Mouse (Mus musculus) MEL (cell line): ENCODE measurements at regions not wholly inside any gene's neighbourhood (a gene's known extent, or its start where the extent isn't known, plus 50 kb on each side); places are given as distances from the start of the nearest gene placed in this dataset.

Experiments
- EP300 ChIP-seq, 2 experiments: IDR thresholded peaks; 2 replicates each; pipeline ENCODE4 v1.6.1; 2011; ENCODE audit warnings: improper control_type of control experiment in 2 of 2, low read length in 2 of 2, low read depth in 1 of 2, mild to moderate bottlenecking in 1 of 2
- SMC3 ChIP-seq: IDR thresholded peaks from 2 replicates; pipeline ENCODE4 v1.6.1; 2011; ENCODE audit warnings: low read depth, low read length, improper control_type of control experiment
- USF1 ChIP-seq: IDR thresholded peaks from 2 replicates; pipeline ENCODE4 v1.6.1; 2014; ENCODE audit warnings: low read depth, mild to moderate bottlenecking, inconsistent platforms, low read length, improper control_type of control experiment, moderate library complexity
- ZNF384 ChIP-seq: IDR thresholded peaks from 2 replicates; pipeline ENCODE4 v1.6.1; 2012; ENCODE audit warnings: low read depth, mild to moderate bottlenecking, inconsistent platforms, low read length, improper control_type of control experiment

DNA sequence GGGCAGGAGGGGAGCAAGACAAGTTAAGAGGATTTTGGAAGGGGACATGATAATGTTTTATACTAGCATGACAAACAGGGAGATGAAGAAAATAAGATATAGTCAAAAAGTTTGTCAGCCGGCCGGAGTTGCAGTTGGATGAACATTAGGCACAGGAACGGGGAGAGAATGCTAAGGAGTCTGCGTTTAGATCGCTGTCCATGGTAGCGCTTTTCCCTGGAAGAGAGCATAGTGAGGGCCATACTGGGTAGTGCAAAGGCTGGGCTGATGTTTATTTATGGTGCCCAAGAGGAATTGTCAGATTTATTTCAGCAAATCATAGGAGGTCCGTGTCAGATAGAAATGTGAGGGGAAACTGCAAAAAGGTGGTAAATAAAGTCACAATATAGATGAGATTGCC is 337.0 kb downstream of the Brinp2 start:
- TF ChIP-seq SMC3 (no peak), ZNF384 (no peak), EP300 (IDR thresholded peaks at IDR 0.05; ENCODE audit: low read depth in 1 of 2, low read length in 2 of 2) (no peak), USF1 (no peak)
